Mouse (Mus musculus) MEL (cell line): ENCODE results near the gene Bpgm.

Experiments
- BHLHE40 ChIP-seq: IDR thresholded peaks from 2 replicates; pipeline ENCODE4 v1.6.1; 2012; ENCODE audit warnings: low read depth, mild to moderate bottlenecking, inconsistent platforms, low read length, improper control_type of control experiment, borderline replicate concordance
- CHD2 ChIP-seq: IDR thresholded peaks from 2 replicates; pipeline ENCODE4 v1.6.1; 2011; ENCODE audit warnings: low read length, improper control_type of control experiment
- CTCF ChIP-seq, 3 experiments: IDR thresholded peaks in 2 of 3; conservative IDR thresholded peaks in 1 of 3; 2 replicates each; pipeline ENCODE4 v1.5.1; 2011 to 2012; ENCODE audit warnings: low read length in 3 of 3, low read depth in 2 of 3, mild to moderate bottlenecking in 2 of 3, improper control_type of control experiment in 1 of 3, inconsistent platforms in 1 of 3, mixed read lengths in 1 of 3, moderate library complexity in 1 of 3; ENCODE audit not compliant: control insufficient read depth in 1 of 3, insufficient read depth in 1 of 3, poor library complexity in 1 of 3, severe bottlenecking in 1 of 3
- GATA1 ChIP-seq: IDR thresholded peaks from 2 replicates; pipeline ENCODE4 v1.6.1; 2011; ENCODE audit warnings: low read depth, low read length, improper control_type of control experiment
- JUND ChIP-seq: IDR thresholded peaks from 2 replicates; pipeline ENCODE4 v1.6.1; 2011; ENCODE audit warnings: low read depth, mild to moderate bottlenecking, improper control_type of control experiment, low read length
- POLR2A ChIP-seq, 2 experiments: IDR thresholded peaks; 2 replicates each; pipeline ENCODE4 v1.6.1; 2011 to 2012; ENCODE audit warnings: low read length in 2 of 2, mild to moderate bottlenecking in 2 of 2, control low read depth in 1 of 2, improper control_type of control experiment in 1 of 2, low read depth in 1 of 2, moderate library complexity in 1 of 2; ENCODE audit not compliant: control insufficient read depth in 1 of 2, insufficient read depth in 1 of 2, poor library complexity in 1 of 2
- POLR2AphosphoS5 ChIP-seq: IDR thresholded peaks from 2 replicates; pipeline ENCODE4 v1.6.1; 2012; ENCODE audit warnings: low read depth, borderline replicate concordance, mild to moderate bottlenecking, inconsistent platforms, low read length, moderate library complexity, mixed read lengths
- SIN3A ChIP-seq: IDR thresholded peaks from 2 replicates; pipeline ENCODE4 v1.6.1; 2012; ENCODE audit warnings: low read length, improper control_type of control experiment, inconsistent platforms
- TBP ChIP-seq: IDR thresholded peaks from 2 replicates; pipeline ENCODE4 v1.8.0; 2011; ENCODE audit warnings: low read depth, low read length, improper control_type of control experiment
- TCF12 ChIP-seq: IDR thresholded peaks from 2 replicates; pipeline ENCODE4 v1.6.1; 2014; ENCODE audit warnings: low read depth, mild to moderate bottlenecking, inconsistent platforms, low read length, improper control_type of control experiment, moderate library complexity
- UBTF ChIP-seq: IDR thresholded peaks from 2 replicates; pipeline ENCODE4 v1.6.1; 2012; ENCODE audit warnings: low read depth, mild to moderate bottlenecking, inconsistent platforms, low read length, improper control_type of control experiment, moderate library complexity, borderline replicate concordance; ENCODE audit not compliant: insufficient read depth
- USF1 ChIP-seq: IDR thresholded peaks from 2 replicates; pipeline ENCODE4 v1.6.1; 2014; ENCODE audit warnings: low read depth, mild to moderate bottlenecking, inconsistent platforms, low read length, improper control_type of control experiment, moderate library complexity
- ZKSCAN1 ChIP-seq: IDR thresholded peaks from 2 replicates; pipeline ENCODE4 v1.6.1; 2012; ENCODE audit warnings: low read depth, mild to moderate bottlenecking, inconsistent platforms, low read length, improper control_type of control experiment, moderate library complexity
- ZNF384 ChIP-seq: IDR thresholded peaks from 2 replicates; pipeline ENCODE4 v1.6.1; 2012; ENCODE audit warnings: low read depth, mild to moderate bottlenecking, inconsistent platforms, low read length, improper control_type of control experiment

DNA sequence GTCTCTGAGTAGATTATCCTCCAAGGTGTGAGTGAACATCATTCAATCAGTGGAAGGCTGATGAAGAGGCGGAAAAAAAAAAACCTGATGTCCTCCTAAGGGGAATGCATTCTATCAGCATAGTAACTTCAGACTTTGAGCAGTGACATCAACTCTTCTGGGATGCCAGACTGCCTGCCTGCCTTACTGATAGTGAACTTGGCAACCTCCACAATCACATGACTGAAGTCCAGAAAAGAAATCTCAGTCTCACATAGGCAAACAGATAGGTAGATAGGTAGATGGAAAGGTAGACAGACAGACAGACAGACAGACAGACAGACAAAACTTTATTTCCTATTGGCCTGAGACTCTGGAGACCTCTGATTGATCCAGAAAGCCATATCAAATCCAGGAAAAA lies 57.0 kb downstream of the Bpgm start:
- TF ChIP-seq POLR2A (IDR thresholded peaks at IDR 0.05; ENCODE audit: control insufficient read depth in 1 of 2, insufficient read depth in 1 of 2, low read depth in 1 of 2, low read length in 2 of 2, poor library complexity in 1 of 2) (no peak), JUND (no peak), SIN3A (no peak), CTCF (IDR thresholded peaks at IDR 0.05 in 2 of 3, conservative IDR thresholded peaks at IDR 0.05 in 1 of 3; ENCODE audit: control insufficient read depth in 1 of 3, insufficient read depth in 1 of 3, low read depth in 2 of 3, low read length in 3 of 3, poor library complexity in 1 of 3, severe bottlenecking in 1 of 3) (no peak), GATA1 (no peak), CHD2 (no peak), TCF12 (no peak), UBTF (no peak), ZNF384 (no peak), POLR2AphosphoS5 (no peak), USF1 (no peak), ZKSCAN1 (no peak), BHLHE40 (no peak), TBP (no peak)
